Mouse (Mus musculus) ES-Bruce4 (cell line): ENCODE results near the gene Hspd1.

Source experiments
- EP300 ChIP-seq: IDR thresholded peaks from 2 replicates; pipeline ENCODE4 v1.6.1; 2011; ENCODE audit warnings: low read depth, low read length; ENCODE audit not compliant: insufficient read depth
- POLR2A ChIP-seq: IDR thresholded peaks from one replicate; pipeline ENCODE4 v1.8.1; 2011; ENCODE audit warnings: low read length; ENCODE audit not compliant: insufficient read depth

- no peak for TF ChIP-seq EP300
- no peak for TF ChIP-seq POLR2A
Measured at GRCm38 (mm10) chr1:55123046-55123445, 35.0 kb upstream of the Hspd1 start.
